Mouse (Mus musculus) cortical plate, adult 2 months (tissue): ENCODE measurements around the gene Shisa5.

Source experiments
- CTCF ChIP-seq: fragments of 200-500 bp; IDR thresholded peaks from 2 replicates; pipeline ENCODE4 v1.5.1; 2011; ENCODE audit warnings: mild to moderate bottlenecking, control low read depth, low read length; ENCODE audit not compliant: insufficient read depth; ENCODE audit errors: extremely low read depth
- POLR2A ChIP-seq: fragments of 200-500 bp; IDR thresholded peaks from 2 replicates; pipeline ENCODE4 v1.6.1; 2011; ENCODE audit warnings: mild to moderate bottlenecking, low read length, control low read depth; ENCODE audit not compliant: insufficient read depth; ENCODE audit errors: extremely low read depth

GRCm38 (mm10) chr9:109090446-109090845 lies 52.1 kb downstream of the Shisa5 start:
- TF ChIP-seq CTCF (no peak), POLR2A (no peak)
